ENCODE assay signal across 10 mouse cellular contexts in genomic region chr6:72371571-72371970, GRCm38 (mm10). TPM values are rescaled to one million over a fixed set of nuclear protein-coding genes. Genes with fewer than 3 reads are reported as not detected.
DNase-seq lines count a peak whose midpoint lies in the region; ATAC-seq and TF ChIP-seq lines count a peak whose summit lies in the region.
"Had no signal": no experiment of that assay in that cellular context is flagged by ENCODE, and none has a peak within 500 bp of the region (broad histone marks: within the 10 kb centered on the region; RNA-seq: fewer than 3 reads in every experiment).

No protein-coding gene starts in this region.

- no peak for TF ChIP-seq POLR2A in lung, adult 2 months (IDR thresholded peaks at IDR 0.05; ENCODE audit: borderline replicate concordance, extremely low read depth, low read depth, low read length)
- TF ChIP-seq POLR2A in embryonic fibroblast, embryonic 13.5 days (IDR thresholded peaks at IDR 0.05; ENCODE audit: low read depth, low read length), result peak; percentile 22; the same call in 1 of the 2 replicates

- H3K27ac ChIP-seq in heart, embryonic 14.5 days (replicated peaks in 1 of 2; ENCODE audit: control insufficient read depth in 1 of 2, insufficient read depth in 1 of 2, low read depth in 2 of 2, low read length in 2 of 2), result peak overlapping the region; percentile 79 to 82
- H3K27ac ChIP-seq in lung, embryonic 16.5 days (ENCODE audit: low read length), result peak overlapping the region; percentile 81
- H3K27ac ChIP-seq in embryonic fibroblast, embryonic 13.5 days (ENCODE audit: insufficient read depth, low read length), result peak overlapping the region; percentile 93
- peak overlapping the region; percentile 86 for H3K27ac ChIP-seq in stomach, embryonic 16.5 days (ENCODE audit: low read length)
- H3K27ac ChIP-seq: kidney, postnatal 0 days had no signal

- H3K36me3 ChIP-seq in heart, embryonic 14.5 days (ENCODE audit: control insufficient read depth, insufficient read depth, low read length), result peaks cover 10% of the 10 kb centered on the region
- no peaks in the 10 kb centered on the region for H3K36me3 ChIP-seq in lung, embryonic 16.5 days (ENCODE audit: control insufficient read depth, insufficient read depth, low read length)
- H3K36me3 ChIP-seq in stomach, embryonic 16.5 days (ENCODE audit: control insufficient read depth, insufficient read depth, low read length), result no peaks in the 10 kb centered on the region

- WGBS in heart, embryonic 14.5 days, result 23% methylated on average over 1 of the region's 1 CpGs
- 14% methylated on average over 1 of the region's 1 CpGs for WGBS in lung, embryonic 16.5 days
- WGBS in lung, adult 2 months, result 27% methylated on average over 1 of the region's 1 CpGs
- WGBS in stomach, embryonic 16.5 days, result 18% methylated on average over 1 of the region's 1 CpGs

- H3K9ac ChIP-seq in heart, embryonic 14.5 days (ENCODE audit: low read length), result peak overlapping the region; percentile 26; the same call in 1 of the 2 replicates
- peak overlapping the region; percentile 8; the same call in 1 of the 2 replicates for H3K9ac ChIP-seq in lung, embryonic 16.5 days (ENCODE audit: low read length)
- H3K9ac ChIP-seq in stomach, embryonic 16.5 days (ENCODE audit: low read length), result peak overlapping the region; percentile 58; the same call in 1 of the 2 replicates

- no peak for DNase-seq in heart, postnatal 4 days
- no peak for DNase-seq in lung, adult 2 months
- no peak for DNase-seq in adrenal gland, adult 2 months

- no peak for ATAC-seq in heart, embryonic 14.5 days (ENCODE audit: insufficient number of reproducible peaks, insufficient read depth, low FRiP score, low read depth)
- ATAC-seq in lung, embryonic 16.5 days (ENCODE audit: low read depth), result no peak
- 0 out of 2 replicates have a peak, but pooled peaks have one; percentile 10 for ATAC-seq in stomach, embryonic 16.5 days (ENCODE audit: insufficient read depth, low FRiP score)
- ATAC-seq: forebrain, embryonic 14.5 days; midbrain, embryonic 16.5 days had no signal

- H3K4me1 ChIP-seq in heart, embryonic 14.5 days (ENCODE audit: control insufficient read depth in 2 of 2, insufficient read depth in 2 of 2, low read length in 2 of 2), result peaks cover 23 to 28% of the 10 kb centered on the region in 2 experiments
- H3K4me1 ChIP-seq in lung, embryonic 16.5 days (replicated peaks; ENCODE audit: control insufficient read depth, insufficient read depth, low read length), result peaks cover 33% of the 10 kb centered on the region
- peaks cover 22% of the 10 kb centered on the region for H3K4me1 ChIP-seq in lung, adult 2 months (ENCODE audit: control insufficient read depth, insufficient read depth, low read length)
- H3K4me1 ChIP-seq in embryonic fibroblast, embryonic 13.5 days (ENCODE audit: control insufficient read depth, insufficient read depth, low read length), result peaks cover 10% of the 10 kb centered on the region; the same call in 1 of the 2 replicates
- H3K4me1 ChIP-seq in stomach, embryonic 16.5 days (ENCODE audit: control insufficient read depth, insufficient read depth, low read length), result peaks cover 24% of the 10 kb centered on the region

- H3K4me2 ChIP-seq in heart, embryonic 14.5 days (ENCODE audit: low read length), result 0 out of 2 replicates have a peak overlapping the region, but pooled peaks have one; percentile 7
- no peak overlapping the region for H3K4me2 ChIP-seq in lung, embryonic 16.5 days (ENCODE audit: low read depth, low read length)
- no peak overlapping the region for H3K4me2 ChIP-seq in stomach, embryonic 16.5 days (ENCODE audit: low read depth, low read length)

- no peak for TF ChIP-seq CTCF in lung, adult 2 months (IDR thresholded peaks at IDR 0.05; ENCODE audit: insufficient read depth, low read length)
- no peak for TF ChIP-seq CTCF in embryonic fibroblast, embryonic 13.5 days (IDR thresholded peaks at IDR 0.05; ENCODE audit: borderline replicate concordance, insufficient read depth, low read length)

- H3K9me3 ChIP-seq in heart, embryonic 14.5 days (ENCODE audit: control insufficient read depth, low read length), result no peaks in the 10 kb centered on the region
- H3K9me3 ChIP-seq in lung, embryonic 16.5 days (ENCODE audit: control insufficient read depth, low read length), result no peaks in the 10 kb centered on the region
- H3K9me3 ChIP-seq in stomach, embryonic 16.5 days (replicated peaks; ENCODE audit: control insufficient read depth, low read length), result no peaks in the 10 kb centered on the region

- H3K27me3 ChIP-seq in heart, embryonic 14.5 days (ENCODE audit: control insufficient read depth, insufficient read depth, low read length), result no peaks in the 10 kb centered on the region
- no peaks in the 10 kb centered on the region for H3K27me3 ChIP-seq in lung, embryonic 16.5 days (ENCODE audit: control insufficient read depth, insufficient read depth, low read depth, low read length)
- no peaks in the 10 kb centered on the region for H3K27me3 ChIP-seq in stomach, embryonic 16.5 days (ENCODE audit: control insufficient read depth, insufficient read depth, low read length)

- no peak overlapping the region for H3K4me3 ChIP-seq in heart, embryonic 14.5 days (ENCODE audit: control insufficient read depth in 1 of 2, insufficient read depth in 1 of 2, low read depth in 1 of 2, low read length in 2 of 2)
- H3K4me3 ChIP-seq in lung, embryonic 16.5 days (ENCODE audit: low read length), result no peak overlapping the region
- no peak overlapping the region for H3K4me3 ChIP-seq in lung, adult 2 months (replicated peaks; ENCODE audit: extremely low read depth, low read depth, low read length)
- H3K4me3 ChIP-seq in embryonic fibroblast, embryonic 13.5 days (ENCODE audit: insufficient read depth, low read length), result no peak overlapping the region
- no peak overlapping the region for H3K4me3 ChIP-seq in stomach, embryonic 16.5 days (replicated peaks; ENCODE audit: low read length)

RNA-seq across cellular contexts. Expression of gene Rnf181, which starts 4.8 kb away (rescaled TPM):
- polyA plus RNA-seq in heart, embryonic 14.5 days (2014; fragmentation: Nextera tagmentation; extraction: Ambion mirVana), result 88.3 and 89.0 TPM in 2 replicates
- 10 to 100 TPM; 41.1 to 42.4 TPM for total RNA-seq in heart, postnatal 4 days (2021)
- 149 and 152 TPM in 2 replicates for polyA plus RNA-seq in lung, embryonic 16.5 days (2015; fragmentation: Nextera tagmentation; extraction: Ambion mirVana)
- 96.8 and 123 TPM in 2 replicates for polyA plus RNA-seq in lung, adult 2 months (2012; rRNA removed)
- 80.0 and 99.9 TPM in 2 replicates for polyA plus RNA-seq in embryonic fibroblast, embryonic 13.5 days (2011; ENCODE audit: insufficient read length, low read depth, missing spikeins)
- 139 and 143 TPM in 2 replicates for polyA plus RNA-seq in stomach, embryonic 16.5 days (2015; fragmentation: Nextera tagmentation; extraction: Ambion mirVana)
- 100 to 1,000 TPM; 283 to 489 TPM for total RNA-seq in adrenal gland, adult 2 months (2021)
- polyA plus RNA-seq in adrenal gland, adult 2 months (2012; rRNA removed), result 224 and 444 TPM in 2 replicates

RNA-seq across cellular contexts. Expression of gene Vamp5, which starts 8.7 kb away (rescaled TPM):
- 58.1 and 61.9 TPM in 2 replicates for polyA plus RNA-seq in heart, embryonic 14.5 days (2014; fragmentation: Nextera tagmentation; extraction: Ambion mirVana)
- 10 to 100 TPM; 33.4 to 36.0 TPM for total RNA-seq in heart, postnatal 4 days (2021)
- 43.0 and 46.3 TPM in 2 replicates for polyA plus RNA-seq in lung, embryonic 16.5 days (2015; fragmentation: Nextera tagmentation; extraction: Ambion mirVana)
- polyA plus RNA-seq in lung, adult 2 months (2012; rRNA removed), result 74.6 and 91.7 TPM in 2 replicates
- polyA plus RNA-seq in embryonic fibroblast, embryonic 13.5 days (2011; ENCODE audit: insufficient read length, low read depth, missing spikeins), result 20.1 and 23.5 TPM in 2 replicates
- 25.2 and 30.4 TPM in 2 replicates for polyA plus RNA-seq in stomach, embryonic 16.5 days (2015; fragmentation: Nextera tagmentation; extraction: Ambion mirVana)
- 10 to 100 TPM; 25.3 to 43.4 TPM for total RNA-seq in adrenal gland, adult 2 months (2021)
- polyA plus RNA-seq in adrenal gland, adult 2 months (2012; rRNA removed), result 16.4 and 17.4 TPM in 2 replicates

RNA-seq across cellular contexts. Expression of gene Tmem150a, which starts 16.3 kb away (rescaled TPM):
- 14.4 and 16.4 TPM in 2 replicates for polyA plus RNA-seq in heart, embryonic 14.5 days (2014; fragmentation: Nextera tagmentation; extraction: Ambion mirVana)
- total RNA-seq in heart, postnatal 4 days (2021), result 10 to 100 TPM in 1 of 2 experiments, 1 to 10 TPM in 1; 9.8 to 12.3 TPM
- polyA plus RNA-seq in lung, embryonic 16.5 days (2015; fragmentation: Nextera tagmentation; extraction: Ambion mirVana), result 15.8 and 16.8 TPM in 2 replicates
- 60.7 and 71.8 TPM in 2 replicates for polyA plus RNA-seq in lung, adult 2 months (2012; rRNA removed)
- 35.5 and 47.6 TPM in 2 replicates for polyA plus RNA-seq in embryonic fibroblast, embryonic 13.5 days (2011; ENCODE audit: insufficient read length, low read depth, missing spikeins)
- polyA plus RNA-seq in stomach, embryonic 16.5 days (2015; fragmentation: Nextera tagmentation; extraction: Ambion mirVana), result 16.6 and 18.5 TPM in 2 replicates
- 10 to 100 TPM; 22.6 to 25.1 TPM for total RNA-seq in adrenal gland, adult 2 months (2021)
- 48.8 and 55.2 TPM in 2 replicates for polyA plus RNA-seq in adrenal gland, adult 2 months (2012; rRNA removed)

RNA-seq across cellular contexts. Expression of gene Vamp8, which starts 18.9 kb away (rescaled TPM):
- 154 and 157 TPM in 2 replicates for polyA plus RNA-seq in heart, embryonic 14.5 days (2014; fragmentation: Nextera tagmentation; extraction: Ambion mirVana)
- total RNA-seq in heart, postnatal 4 days (2021), result 100 to 1,000 TPM; 105 to 121 TPM
- 217 and 246 TPM in 2 replicates for polyA plus RNA-seq in lung, embryonic 16.5 days (2015; fragmentation: Nextera tagmentation; extraction: Ambion mirVana)
- 291 and 435 TPM in 2 replicates for polyA plus RNA-seq in lung, adult 2 months (2012; rRNA removed)
- 89.7 and 108 TPM in 2 replicates for polyA plus RNA-seq in embryonic fibroblast, embryonic 13.5 days (2011; ENCODE audit: insufficient read length, low read depth, missing spikeins)
- 244 and 269 TPM in 2 replicates for polyA plus RNA-seq in stomach, embryonic 16.5 days (2015; fragmentation: Nextera tagmentation; extraction: Ambion mirVana)
- total RNA-seq in adrenal gland, adult 2 months (2021), result 100 to 1,000 TPM; 130 to 158 TPM
- 71.8 and 106 TPM in 2 replicates for polyA plus RNA-seq in adrenal gland, adult 2 months (2012; rRNA removed)

RNA-seq across cellular contexts. Expression of gene 0610030E20Rik, which starts 24.5 kb away (rescaled TPM):
- polyA plus RNA-seq in heart, embryonic 14.5 days (2014; fragmentation: Nextera tagmentation; extraction: Ambion mirVana), result 13.7 and 13.8 TPM in 2 replicates
- total RNA-seq in heart, postnatal 4 days (2021), result 10 to 100 TPM; 12.7 to 13.0 TPM
- 31.6 and 33.2 TPM in 2 replicates for polyA plus RNA-seq in lung, embryonic 16.5 days (2015; fragmentation: Nextera tagmentation; extraction: Ambion mirVana)
- 19.3 and 21.3 TPM in 2 replicates for polyA plus RNA-seq in lung, adult 2 months (2012; rRNA removed)
- polyA plus RNA-seq in embryonic fibroblast, embryonic 13.5 days (2011; ENCODE audit: insufficient read length, low read depth, missing spikeins), result 11.3 and 14.5 TPM in 2 replicates
- 25.9 and 26.7 TPM in 2 replicates for polyA plus RNA-seq in stomach, embryonic 16.5 days (2015; fragmentation: Nextera tagmentation; extraction: Ambion mirVana)
- 10 to 100 TPM; 21.0 to 28.4 TPM for total RNA-seq in adrenal gland, adult 2 months (2021)
- 20.3 and 21.9 TPM in 2 replicates for polyA plus RNA-seq in adrenal gland, adult 2 months (2012; rRNA removed)

Comparison
In these comparisons a context has a peak if more than half of its experiments do, and no peak if none do; other contexts are left out.
1. H3K9ac ChIP-seq: peak in every context shown above with its lines; median percentile 58 in stomach, embryonic 16.5 days; 26 in heart, embryonic 14.5 days; 8 in lung, embryonic 16.5 days.